Mouse (Mus musculus) testis, postnatal 14 days (tissue): ENCODE measurements at regions not wholly inside any gene's neighbourhood (a gene's known extent, or its start where the extent isn't known, plus 50 kb on each side); places are given as distances from the start of the nearest gene placed in this dataset.

ENCODE experiments used
- DNase-seq: peaks from one replicate; pipeline ENCODE4 v3.0.0; 2021; ENCODE audit warnings: low spot score

DNA sequence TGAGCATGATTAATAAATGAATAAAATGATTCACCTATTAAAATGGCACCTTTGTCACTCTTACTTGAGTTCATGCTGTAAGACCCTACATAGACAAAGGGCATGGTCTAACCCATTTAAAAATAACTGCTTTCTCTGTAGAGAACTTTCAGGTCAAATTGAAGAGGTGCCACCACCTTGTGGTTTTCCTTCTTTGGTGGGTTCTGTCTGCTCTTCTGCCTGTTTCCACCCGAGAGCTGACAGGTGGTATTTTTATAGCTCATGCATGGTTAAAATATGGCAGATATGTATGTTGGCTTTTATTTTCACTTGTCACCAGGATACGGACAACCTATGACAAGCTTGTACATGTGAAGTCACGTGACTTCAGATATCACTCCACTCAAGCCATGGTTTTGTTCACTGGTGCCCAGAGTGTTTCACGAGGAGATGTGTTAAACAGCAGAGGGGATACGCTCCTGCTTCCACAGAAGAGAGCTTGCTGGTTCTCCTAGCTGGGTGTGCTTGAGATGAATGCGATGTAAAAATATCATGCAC, 794.3 kb upstream of the Car8 start:
- DNase-seq, result no peak

DNA sequence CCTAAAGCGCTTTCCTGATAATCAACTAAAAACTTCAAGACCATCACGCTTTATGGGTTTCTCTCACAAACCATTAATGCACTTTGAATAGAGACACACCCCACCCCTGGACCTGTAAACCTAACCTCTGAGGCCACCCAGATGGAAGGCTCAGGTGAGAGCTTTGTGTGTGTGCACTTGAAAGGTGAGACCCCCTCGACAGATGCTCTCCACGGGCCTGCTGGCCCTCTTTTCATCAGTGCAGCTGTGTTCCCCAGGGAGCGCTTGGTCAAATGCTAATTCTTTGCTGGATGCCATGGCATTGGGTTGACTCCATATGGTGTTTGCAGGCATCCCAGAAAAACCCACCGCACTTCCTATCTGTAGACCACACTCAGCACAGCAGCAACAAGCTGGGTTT, 792.8 kb upstream of the Car8 start:
- no peak for DNase-seq

DNA sequence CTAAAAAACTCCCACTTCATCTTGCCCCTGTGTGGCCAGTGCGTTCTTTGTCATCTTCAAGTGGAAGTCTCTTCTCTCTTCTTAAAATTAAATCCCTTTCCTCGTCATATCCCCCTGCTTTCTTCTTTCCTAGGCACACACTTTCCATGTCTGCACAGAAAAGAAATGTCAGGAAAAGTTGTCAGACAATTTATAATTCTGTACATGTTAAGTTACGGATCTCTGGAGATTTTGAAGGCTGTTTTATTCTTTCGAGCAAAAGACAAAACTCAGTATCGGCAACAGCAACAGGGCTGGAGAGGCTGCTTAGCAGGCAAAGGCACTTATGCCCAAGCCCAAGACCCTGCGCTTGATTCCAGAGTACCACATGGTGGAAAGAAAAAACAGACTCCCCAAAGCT, 790.1 kb upstream of the Car8 start:
- no peak for DNase-seq

DNA sequence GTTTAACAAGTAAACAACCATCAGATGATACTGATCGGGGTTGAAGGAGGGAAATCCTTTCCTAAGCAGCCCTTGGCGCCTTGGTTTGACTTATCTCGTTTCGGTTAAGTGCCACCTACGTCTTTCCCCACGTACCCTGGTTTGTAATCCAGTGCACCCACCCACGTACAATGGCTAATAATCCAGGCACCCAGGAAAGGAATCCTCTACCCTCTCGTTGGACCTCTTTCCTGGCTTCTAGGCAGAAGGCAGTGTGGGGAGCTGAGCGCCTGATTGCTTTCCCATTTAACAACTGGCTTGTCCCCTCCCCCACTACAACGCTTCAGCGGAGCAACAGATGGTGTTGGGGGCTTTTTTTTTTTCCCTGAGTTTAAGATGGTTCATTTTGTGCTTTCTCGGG, 789.6 kb upstream of the Car8 start:
- DNase-seq, result no peak

DNA sequence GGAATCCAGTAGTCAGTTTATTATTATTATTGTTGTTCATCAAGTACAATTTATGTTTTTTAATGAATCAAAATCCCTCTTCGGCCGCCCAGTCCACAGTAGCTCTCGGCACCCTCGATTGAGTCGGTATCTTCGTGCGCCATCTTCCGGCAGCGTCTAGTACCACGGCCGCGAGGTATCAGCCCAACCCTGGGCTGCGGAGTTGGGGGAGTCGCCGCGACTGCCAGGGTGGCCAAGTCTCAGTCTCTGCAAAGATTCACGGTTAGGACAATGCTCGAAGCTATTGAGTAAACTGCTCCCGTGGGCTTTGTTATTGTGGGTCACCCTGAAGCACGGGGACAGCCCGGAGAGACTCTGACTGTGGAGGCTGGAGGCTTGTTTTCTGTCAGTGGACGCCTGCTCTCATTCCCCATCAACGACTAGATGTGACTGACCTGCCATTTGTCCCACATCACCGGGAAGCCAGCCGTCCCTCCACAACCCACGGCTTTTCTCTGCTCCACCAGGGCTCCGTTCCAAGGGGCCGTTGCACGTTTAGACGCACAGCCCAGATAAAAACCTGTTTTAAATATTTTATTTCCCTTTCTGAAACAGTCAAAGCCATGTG, 789.1 kb upstream of the Car8 start:
- DNase-seq, result peak; percentile 57

DNA sequence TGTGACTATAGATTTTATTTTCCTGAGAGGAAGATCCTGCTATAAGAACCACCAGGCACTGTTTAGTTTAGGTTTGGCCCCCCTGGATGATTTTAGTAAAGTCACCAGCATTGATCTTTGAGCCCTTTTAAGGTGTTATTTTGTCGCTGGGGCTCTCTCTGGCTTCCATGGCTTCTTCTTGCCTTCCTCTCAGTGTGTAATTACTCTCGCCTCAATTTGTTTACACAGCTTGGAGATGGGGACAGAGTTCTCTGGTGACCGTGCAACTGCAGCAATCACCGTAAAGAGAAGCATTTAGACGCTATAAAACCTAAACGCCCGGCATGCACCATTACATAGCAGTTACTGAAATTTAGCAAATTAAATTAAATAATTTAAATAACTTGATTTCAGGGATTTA, 788.5 kb upstream of the Car8 start:
- no peak for DNase-seq

DNA sequence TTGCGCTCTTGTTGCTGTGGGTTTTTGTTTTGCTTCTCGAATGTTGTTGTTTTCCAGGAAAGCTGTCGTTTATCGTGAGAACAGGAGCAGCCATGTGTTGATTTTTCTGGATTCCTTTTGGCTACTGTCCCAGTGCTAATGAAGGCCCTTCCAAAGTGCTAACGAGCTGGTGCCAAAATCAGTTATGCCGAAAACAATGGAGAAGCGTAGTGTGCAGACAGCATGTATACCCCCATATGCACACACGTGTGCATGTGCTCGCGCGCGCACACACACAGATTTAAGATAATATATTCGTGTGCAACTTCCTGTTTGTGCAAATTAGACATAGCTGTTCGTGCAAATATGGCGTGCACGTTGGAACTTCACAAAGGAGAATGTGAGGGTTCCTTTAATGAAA, 788.0 kb upstream of the Car8 start:
- DNase-seq, result no peak

DNA sequence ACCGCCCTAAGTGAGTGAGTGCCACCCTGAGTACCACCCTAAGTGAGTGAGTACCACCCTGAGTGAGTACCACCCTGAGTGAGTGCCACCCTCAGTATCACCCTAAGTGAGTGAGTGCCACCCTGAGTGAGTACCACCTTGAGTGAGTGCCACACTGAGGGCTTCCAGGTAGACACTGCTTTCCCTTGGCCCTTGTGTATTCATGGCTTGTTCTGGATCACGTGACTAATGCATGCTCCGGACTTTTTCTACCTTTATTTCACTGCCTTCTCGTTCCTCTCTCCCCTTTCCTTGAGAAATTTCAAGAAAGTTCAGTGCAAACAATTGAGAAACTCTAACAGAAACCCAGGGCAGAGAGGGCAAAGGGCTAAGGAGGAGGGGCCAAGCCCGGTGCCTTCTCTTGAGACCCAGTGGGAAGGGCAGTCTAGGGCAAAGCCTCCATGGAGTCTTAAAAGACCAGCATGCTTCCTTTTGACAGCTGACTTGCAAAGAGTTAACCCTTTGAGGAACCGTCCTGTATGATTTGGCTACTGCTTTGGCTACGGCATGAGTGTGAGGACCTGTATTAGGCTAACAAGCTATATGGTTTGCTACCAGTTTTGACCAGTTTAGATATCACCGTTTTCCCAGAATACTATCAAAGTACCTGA, 787.1 kb upstream of the Car8 start:
- DNase-seq, result no peak

DNA sequence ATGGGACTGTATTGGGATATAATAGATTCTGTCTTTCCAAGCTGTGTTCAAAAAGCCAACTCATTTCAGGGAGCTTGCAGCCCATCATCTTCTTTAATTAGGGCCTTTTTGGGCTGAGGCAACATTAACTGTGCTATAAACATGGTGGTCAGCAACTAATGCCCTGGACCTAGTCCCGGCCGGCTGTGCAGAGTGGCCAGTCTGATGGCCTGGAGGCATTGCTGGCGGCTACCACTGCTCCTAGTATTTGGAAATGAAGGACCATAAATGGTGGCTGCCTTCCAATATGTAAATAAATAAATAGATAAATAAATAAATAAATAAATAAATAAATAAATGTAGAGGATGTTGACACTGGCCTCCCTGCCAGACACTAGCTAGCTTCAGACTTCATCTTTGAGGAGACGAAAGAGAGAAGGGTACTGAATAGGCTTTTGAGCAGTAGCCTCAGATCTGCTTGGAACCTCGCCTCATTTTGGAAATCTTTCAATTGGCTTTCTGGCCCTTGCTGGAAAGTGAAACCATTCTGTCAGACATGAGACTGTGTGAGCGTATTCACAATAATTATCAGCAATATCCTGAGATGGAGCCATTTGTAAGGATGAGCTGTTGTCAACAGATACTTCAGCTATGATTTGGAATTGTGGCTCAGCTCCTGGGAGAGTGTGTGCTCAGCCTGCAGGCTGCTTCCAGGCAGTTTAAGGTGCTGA, 785.5 kb upstream of the Car8 start:
- no peak for DNase-seq

DNA sequence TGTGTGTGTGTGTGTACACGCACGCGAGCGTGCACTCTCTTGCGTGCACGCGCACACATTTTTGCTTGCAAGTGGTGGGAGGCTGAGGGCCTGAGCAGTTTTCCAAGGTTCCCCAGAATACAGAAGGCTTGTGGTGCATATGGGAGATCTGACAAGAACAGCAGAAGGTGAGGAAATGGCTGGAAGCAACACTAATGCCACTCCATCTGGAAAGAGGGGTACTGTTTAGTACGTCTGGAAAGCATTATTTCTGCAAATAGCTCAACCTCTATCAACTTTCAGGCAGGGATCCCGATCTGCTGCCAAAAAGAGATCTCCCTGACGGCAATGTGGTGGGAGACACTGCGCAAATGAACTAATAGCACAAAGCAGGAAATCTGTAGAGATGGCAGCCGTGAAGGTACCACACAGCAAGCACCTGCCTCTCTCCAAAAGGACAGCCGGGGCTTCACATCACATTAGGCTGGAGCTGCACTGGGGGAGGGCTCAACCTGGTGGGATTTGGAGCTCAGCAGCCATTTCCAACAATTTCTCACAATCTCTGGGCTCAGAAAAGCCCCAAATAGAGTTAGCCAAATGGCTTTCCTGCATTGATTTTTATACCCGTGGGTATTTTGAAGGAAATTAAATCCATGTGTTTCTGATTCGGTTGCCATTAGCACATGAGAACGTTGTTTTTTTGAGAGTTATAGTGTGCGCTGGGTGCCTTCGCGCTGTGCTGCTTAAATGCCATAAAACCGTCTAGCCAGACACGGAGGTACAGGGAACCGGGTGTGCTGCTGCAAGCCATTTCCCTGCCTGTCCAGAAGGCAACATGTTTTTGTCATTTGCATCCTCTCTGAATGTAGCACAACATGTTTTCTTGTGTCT, 780.6 kb upstream of the Car8 start:
- DNase-seq, result no peak

DNA sequence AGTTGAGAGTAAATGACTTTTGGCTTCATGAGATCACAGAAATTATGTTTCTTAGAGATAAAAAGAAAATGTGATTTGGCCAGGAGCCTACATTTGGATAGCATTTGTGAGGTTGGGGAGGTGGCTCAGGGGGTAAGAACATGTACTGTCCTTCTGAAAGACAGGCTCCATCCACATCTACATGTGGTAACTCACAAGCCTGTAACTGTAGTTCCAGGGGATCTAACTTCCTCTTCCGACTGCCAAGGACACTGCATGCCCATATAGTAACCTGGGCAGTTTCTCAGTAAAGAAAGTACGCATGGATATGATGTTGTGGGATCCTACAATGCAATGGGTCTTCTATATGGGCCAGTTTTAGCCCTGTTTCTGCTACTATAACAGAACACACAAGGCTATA, 779.4 kb upstream of the Car8 start:
- no peak for DNase-seq

DNA sequence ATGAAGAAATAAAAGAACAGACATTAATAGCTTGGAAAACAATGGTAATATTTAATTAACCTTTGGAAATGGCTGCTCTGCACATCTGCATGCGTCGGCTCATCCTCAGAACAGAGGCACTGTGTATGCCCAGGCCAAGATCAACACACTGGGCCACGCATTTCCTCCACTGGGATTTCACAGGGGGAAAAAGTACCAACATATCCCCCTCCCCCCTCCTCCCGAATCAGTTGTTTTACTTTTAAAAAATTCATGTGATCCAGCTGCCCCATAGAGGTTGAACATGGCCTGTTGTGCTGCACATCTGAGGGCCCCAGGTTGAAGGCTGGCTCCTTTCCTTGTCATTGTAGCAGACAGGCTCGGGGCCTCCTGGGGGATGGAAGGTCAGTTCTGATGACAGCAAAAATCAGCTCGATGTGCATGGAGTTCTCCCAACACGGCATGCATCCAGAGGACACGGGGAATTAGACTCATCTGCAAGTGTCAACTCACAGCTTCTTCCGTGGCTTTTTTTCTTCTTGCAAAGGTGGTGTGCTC, 777.7 kb upstream of the Car8 start:
- no peak for DNase-seq

DNA sequence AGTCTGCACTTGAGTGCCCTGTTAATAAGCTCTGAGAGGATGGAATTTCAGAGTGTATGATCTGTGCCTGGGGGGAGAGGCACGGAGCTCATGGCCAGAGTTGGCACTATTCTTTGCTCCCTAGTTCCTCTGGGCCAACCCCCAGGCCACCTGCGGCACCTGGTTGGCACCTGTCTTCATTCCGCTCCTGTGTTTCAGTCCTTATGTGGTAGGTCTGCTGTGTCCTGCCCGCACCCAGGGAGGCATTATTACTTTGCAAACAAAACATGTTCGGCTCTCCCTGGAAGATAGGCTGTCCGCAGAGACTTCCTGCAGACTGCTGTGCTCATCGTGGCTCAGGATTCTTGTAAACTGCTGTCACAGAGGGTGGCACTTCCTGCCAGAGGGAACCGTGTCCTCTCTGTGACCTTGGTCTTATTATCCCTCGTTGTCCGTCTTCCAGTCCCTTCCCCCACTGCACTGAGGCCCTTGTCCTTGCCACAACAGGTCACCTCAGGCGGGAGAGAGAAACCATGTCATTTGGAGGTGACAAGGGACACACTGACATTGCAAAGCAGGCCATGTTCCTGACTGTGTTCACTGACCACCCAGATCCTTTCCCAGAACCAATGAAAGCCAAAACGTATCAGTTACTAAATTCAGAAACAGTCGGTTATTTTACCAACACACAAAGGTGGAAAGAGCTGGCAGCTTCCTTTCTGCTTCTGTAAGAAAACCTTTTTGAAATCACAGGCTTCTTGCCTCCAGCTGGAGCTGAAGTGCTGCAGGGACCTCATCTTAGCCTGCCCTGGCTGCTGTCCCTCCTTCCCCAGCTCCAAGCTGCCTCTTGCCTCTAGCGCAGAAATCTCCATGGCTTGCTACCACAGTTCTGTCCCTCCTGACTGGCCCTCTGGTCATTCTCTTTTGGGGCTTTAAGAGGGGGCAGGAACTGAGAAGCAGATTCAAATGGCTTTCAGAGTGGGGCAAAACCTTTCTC, 777.0 kb upstream of the Car8 start:
- DNase-seq, result no peak

DNA sequence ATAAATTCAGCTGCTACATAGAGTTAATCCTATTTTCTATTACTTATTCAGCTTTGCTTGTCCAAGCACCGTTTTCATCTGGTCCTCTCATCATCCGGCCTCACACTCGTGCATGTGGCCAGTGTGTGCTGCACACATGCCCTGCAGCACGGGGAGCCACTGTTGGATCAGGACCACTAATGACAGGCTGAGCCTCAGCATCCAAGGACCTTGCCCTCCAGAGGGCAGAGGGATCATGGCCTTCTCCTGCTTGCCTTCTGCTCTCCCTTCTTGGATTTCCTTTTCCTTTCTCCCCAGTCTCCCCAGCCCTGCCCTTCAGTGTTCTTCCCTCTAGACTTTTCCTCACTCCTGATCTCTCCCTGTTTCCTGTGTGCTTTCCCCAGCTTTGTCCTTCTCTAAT, 776.1 kb upstream of the Car8 start:
- no peak for DNase-seq

DNA sequence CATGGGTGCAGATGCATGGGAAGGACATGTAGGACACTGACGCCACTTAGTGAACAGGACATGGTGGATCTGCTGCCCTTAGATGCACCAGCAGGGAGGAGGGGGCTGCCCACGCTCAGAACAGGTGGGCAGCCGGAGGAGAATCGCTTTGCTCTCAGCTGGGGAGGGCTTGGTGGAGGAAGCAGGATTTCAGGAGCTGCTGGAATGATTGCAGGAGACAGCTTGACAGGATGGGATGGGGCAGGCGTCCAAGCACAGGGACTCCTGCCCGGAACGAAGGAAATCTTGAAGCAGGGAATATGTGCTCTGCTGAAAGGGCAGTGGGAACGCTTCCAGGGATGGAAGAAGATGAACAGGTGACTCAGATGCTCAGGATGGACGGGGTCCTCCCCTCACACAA, 773.9 kb upstream of the Car8 start:
- no peak for DNase-seq

DNA sequence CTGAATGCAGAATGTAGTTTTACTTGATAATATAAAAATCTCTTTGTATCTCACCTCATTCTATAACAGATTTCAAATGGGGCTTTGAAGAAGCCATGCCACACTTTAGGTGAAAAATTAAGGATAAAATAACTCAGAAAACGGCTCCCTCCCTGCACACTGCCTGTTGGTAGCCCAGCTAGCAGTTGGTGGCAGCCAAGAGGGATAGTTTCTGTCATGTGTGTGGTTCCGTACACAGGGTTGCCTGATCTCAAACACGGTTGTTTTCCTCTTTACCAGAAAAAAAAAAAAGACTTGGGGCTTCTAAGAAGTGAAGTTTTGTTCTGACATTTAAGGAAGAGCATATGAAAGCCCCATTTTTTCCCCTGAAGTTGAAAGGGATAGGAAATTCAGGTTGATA, 773.1 kb upstream of the Car8 start:
- no peak for DNase-seq

DNA sequence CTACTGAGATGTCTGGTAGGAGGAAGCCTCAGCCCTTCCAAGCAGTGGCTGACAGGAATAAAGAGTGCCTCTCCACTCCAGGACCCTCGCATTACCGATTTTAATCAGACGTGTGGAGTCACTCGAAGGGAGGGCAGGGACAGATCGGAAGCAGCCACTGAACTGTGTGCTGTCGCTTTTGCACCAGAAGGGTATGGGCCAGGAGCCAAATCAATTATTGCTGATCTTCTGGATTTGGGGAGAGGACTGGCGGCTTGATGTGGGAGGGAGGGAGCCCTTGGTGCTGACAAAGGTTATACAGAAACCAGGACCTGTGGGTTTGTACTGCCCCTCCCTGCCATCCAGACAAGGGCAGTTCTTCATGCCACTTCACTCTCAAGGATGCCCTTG, 772.3 kb upstream of the Car8 start:
- DNase-seq, result no peak

DNA sequence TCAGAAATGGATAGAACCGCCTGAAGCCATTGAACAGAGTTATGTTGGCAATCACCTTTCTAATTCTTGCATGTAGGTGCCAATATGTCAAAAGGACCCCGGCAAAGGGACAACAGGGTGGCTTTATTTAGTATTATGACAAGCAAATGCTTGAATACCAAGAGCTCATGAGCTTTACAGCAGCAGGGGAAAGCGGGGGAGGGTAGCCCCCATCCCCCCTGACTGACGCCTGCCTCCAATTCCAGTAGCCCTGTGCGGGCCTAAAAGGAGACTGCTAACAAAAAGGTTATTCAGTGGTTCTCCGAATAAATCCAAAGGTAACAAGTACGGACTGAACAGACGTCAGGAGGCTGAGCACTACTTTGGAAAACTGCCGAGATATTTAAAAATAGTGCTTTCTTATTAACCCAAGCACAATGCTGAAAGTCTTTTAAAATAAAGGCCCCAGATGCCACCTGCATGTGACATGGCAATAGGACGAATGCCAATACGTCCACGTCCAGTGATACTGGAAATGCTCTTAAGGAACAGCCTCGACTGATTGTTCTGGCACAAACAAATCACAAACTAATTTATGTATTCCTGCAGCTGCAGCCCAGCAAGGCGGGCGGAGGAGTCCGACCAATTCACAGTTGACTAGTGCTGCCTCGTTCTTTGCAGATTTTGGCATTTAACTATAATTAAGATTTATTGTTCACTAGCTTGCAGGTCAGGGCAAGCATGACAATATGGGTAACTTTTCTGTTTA, 771.7 kb upstream of the Car8 start:
- no peak for DNase-seq

DNA sequence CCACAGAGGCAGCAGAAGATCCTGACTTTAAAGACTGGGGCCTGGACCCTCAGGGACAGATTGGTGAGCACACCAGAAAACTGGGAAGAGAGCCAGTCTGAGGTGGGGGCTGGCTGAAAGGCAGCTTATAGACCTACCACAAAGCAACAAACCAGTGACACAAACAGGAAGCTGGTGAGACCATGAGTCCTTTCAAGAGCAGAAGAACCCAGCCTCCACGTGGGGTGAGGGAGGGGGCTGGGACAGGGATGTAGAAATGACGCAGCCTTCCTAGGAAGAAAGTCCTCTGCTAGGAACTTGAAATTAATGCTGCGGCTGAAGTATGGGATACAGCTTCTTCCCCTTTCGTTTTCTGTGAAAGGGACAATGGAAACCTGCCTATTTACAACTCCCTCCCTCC, 770.8 kb upstream of the Car8 start:
- DNase-seq, result no peak

DNA sequence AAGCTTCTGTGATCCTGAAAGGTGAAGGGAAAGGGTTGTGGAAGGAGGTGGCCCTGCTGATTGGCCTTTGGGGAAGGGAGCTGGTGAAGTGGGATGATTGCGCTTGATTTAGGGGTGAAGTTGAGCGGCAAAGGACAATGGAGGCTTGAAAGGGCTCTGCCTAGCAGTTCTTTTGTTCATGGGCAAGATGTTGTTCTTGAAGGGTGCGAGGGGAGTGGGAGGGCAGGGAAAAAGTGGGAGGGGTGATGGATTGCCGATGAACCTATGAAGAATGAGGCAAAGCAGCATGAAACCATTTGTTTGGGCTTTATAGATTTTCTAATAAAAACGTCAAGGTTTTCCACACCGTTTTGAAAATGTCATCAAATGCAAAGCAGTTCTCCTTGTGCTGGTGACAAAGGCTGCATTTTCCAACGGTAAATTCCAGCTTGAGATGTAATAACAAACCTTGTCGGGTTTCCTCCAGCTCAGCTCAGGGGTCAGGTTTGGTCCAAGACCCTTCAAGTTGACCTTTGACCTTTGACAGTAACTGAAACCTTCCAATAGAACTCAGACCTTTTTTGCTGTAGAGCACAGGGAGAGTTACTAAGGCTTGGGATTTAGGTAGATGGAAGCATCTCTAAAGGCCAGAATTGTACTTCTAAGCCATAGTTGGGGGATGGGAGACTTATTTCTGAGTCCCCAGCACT, 767.2 kb upstream of the Car8 start:
- no peak for DNase-seq
